Mouse (Mus musculus): ENCODE data around the gene Cyp27a1. TPM values are rescaled to one million over a fixed set of nuclear protein-coding genes. Genes with fewer than 3 reads are reported as not detected.

Cyp27a1 gene
- polyA plus RNA-seq (2015; fragmentation: Nextera tagmentation; extraction: Ambion mirVana): 5.2 and 5.4 TPM in 2 replicates

GRCm38 (mm10) chr1:74713099-74713858 lies at the start of gene Cyp27a1:
Gene Cyp27a1 (plus strand): TSS chr1:74713574.
- DNase-seq (ENCODE audit: low spot score) (peak; percentile 68), ATAC-seq (peak; percentile 67)
- no peaks in the 10 kb centered on the region for H3K27me3 ChIP-seq (replicated peaks; ENCODE audit: insufficient read depth, low read length)
- 3% methylated on average over 35 of the region's 35 CpGs for WGBS
- peak within 1 kb of the TSS; percentile 39 for H3K4me3 ChIP-seq (ENCODE audit: low read depth, low read length)
- H3K9ac ChIP-seq (replicated peaks; ENCODE audit: low read depth): peak within 1 kb of the TSS; percentile 32
- no peaks in the 10 kb centered on the region for H3K4me1 ChIP-seq (ENCODE audit: insufficient read depth, low read depth, low read length)
- peak within 1 kb of the TSS; percentile 81 for H3K4me2 ChIP-seq (replicated peaks; ENCODE audit: low read depth, low read length)
- H3K36me3 ChIP-seq (ENCODE audit: insufficient read depth, low read length): no peaks in the 10 kb centered on the region
- TF ChIP-seq CTCF (IDR thresholded peaks at IDR 0.05) (peak; percentile 60), EP300 (IDR thresholded peaks at IDR 0.05) (no peak)
- no peaks in the 10 kb centered on the region for H3K9me3 ChIP-seq (ENCODE audit: low read length)
- H3K27ac ChIP-seq (ENCODE audit: low read length): 0 out of 2 replicates have a peak within 1 kb of the TSS, but pooled peaks have one; percentile 15

GRCm38 (mm10) chr1:74665153-74665552 lies 48.2 kb upstream of the Cyp27a1 start:
- Histone ChIP-seq H3K9ac (replicated peaks; ENCODE audit: low read depth) (no peak overlapping the region), H3K27ac (ENCODE audit: low read length) (no peak overlapping the region), H3K9me3 (ENCODE audit: low read length) (no peaks in the 10 kb centered on the region), H3K4me2 (replicated peaks; ENCODE audit: low read depth, low read length) (no peak overlapping the region), H3K4me3 (ENCODE audit: low read depth, low read length) (no peak overlapping the region), H3K36me3 (ENCODE audit: insufficient read depth, low read length) (no peaks in the 10 kb centered on the region), H3K27me3 (replicated peaks; ENCODE audit: insufficient read depth, low read length) (no peaks in the 10 kb centered on the region), H3K4me1 (ENCODE audit: insufficient read depth, low read depth, low read length) (peaks cover 8% of the 10 kb centered on the region; the same call in 1 of the 2 replicates)
- DNase-seq (ENCODE audit: low spot score) (peak; percentile 53), ATAC-seq (no peak)
- 28% methylated on average over 6 of the region's 6 CpGs for WGBS
- no peak for TF ChIP-seq CTCF (IDR thresholded peaks at IDR 0.05)
- no peak for TF ChIP-seq EP300 (IDR thresholded peaks at IDR 0.05)

- no peak for DNase-seq (ENCODE audit: low spot score)
- WGBS: 81% methylated on average over 3 of the region's 3 CpGs
- no peak overlapping the region for H3K4me3 ChIP-seq (ENCODE audit: low read depth, low read length)
Observed at GRCm38 (mm10) chr1:74668371-74668770, 45.0 kb upstream of the Cyp27a1 start.

GRCm38 (mm10) chr1:74672731-74673130 lies 40.6 kb upstream of the Cyp27a1 start:
- Histone ChIP-seq H3K9ac (replicated peaks; ENCODE audit: low read depth) (no peak overlapping the region), H3K4me3 (ENCODE audit: low read depth, low read length) (no peak overlapping the region), H3K4me1 (ENCODE audit: insufficient read depth, low read depth, low read length) (no peaks in the 10 kb centered on the region), H3K9me3 (ENCODE audit: low read length) (no peaks in the 10 kb centered on the region), H3K27me3 (replicated peaks; ENCODE audit: insufficient read depth, low read length) (no peaks in the 10 kb centered on the region), H3K36me3 (ENCODE audit: insufficient read depth, low read length) (0 out of 2 replicates have a peak, but pooled peaks cover 3% of the 10 kb centered on the region), H3K27ac (ENCODE audit: low read length) (no peak overlapping the region), H3K4me2 (replicated peaks; ENCODE audit: low read depth, low read length) (no peak overlapping the region)
- no peak for ATAC-seq
- no peak for TF ChIP-seq CTCF (IDR thresholded peaks at IDR 0.05)
- TF ChIP-seq EP300 (IDR thresholded peaks at IDR 0.05): no peak
- no peak for DNase-seq (ENCODE audit: low spot score)
- WGBS: 57% methylated on average over 7 of the region's 7 CpGs

More at GRCm38 (mm10) chr1:74668371-74668770, 45.0 kb upstream of the Cyp27a1 start:
- Histone ChIP-seq H3K4me1 (ENCODE audit: insufficient read depth, low read depth, low read length) (peaks cover 4% of the 10 kb centered on the region; the same call in 1 of the 2 replicates), H3K9ac (replicated peaks; ENCODE audit: low read depth) (no peak overlapping the region), H3K27ac (ENCODE audit: low read length) (no peak overlapping the region), H3K27me3 (replicated peaks; ENCODE audit: insufficient read depth, low read length) (no peaks in the 10 kb centered on the region), H3K36me3 (ENCODE audit: insufficient read depth, low read length) (0 out of 2 replicates have a peak, but pooled peaks cover 3% of the 10 kb centered on the region), H3K9me3 (ENCODE audit: low read length) (no peaks in the 10 kb centered on the region), H3K4me2 (replicated peaks; ENCODE audit: low read depth, low read length) (no peak overlapping the region)
- ATAC-seq: no peak
- TF ChIP-seq EP300 (IDR thresholded peaks at IDR 0.05) (no peak), CTCF (IDR thresholded peaks at IDR 0.05) (no peak)

GRCm38 (mm10) chr1:74676863-74677262 lies 36.5 kb upstream of the Cyp27a1 start:
- no peak overlapping the region for H3K27ac ChIP-seq (ENCODE audit: low read length)
- 94% methylated on average over 3 of the region's 3 CpGs for WGBS
- H3K9ac ChIP-seq (replicated peaks; ENCODE audit: low read depth): no peak overlapping the region
- H3K4me3 ChIP-seq (ENCODE audit: low read depth, low read length): no peak overlapping the region
- peaks cover 10% of the 10 kb centered on the region; the same call in 1 of the 2 replicates for H3K36me3 ChIP-seq (ENCODE audit: insufficient read depth, low read length)
- TF ChIP-seq EP300 (IDR thresholded peaks at IDR 0.05) (no peak), CTCF (IDR thresholded peaks at IDR 0.05) (no peak)
- no peaks in the 10 kb centered on the region for H3K4me1 ChIP-seq (ENCODE audit: insufficient read depth, low read depth, low read length)
- DNase-seq (ENCODE audit: low spot score) (no peak), ATAC-seq (no peak)
- H3K9me3 ChIP-seq (ENCODE audit: low read length): no peaks in the 10 kb centered on the region
- no peaks in the 10 kb centered on the region for H3K27me3 ChIP-seq (replicated peaks; ENCODE audit: insufficient read depth, low read length)
- H3K4me2 ChIP-seq (replicated peaks; ENCODE audit: low read depth, low read length): no peak overlapping the region

- ATAC-seq: no peak
- TF ChIP-seq CTCF (IDR thresholded peaks at IDR 0.05): no peak
- no peak for TF ChIP-seq EP300 (IDR thresholded peaks at IDR 0.05)
- WGBS: 65% methylated on average over 1 of the region's 1 CpGs
- Histone ChIP-seq H3K4me2 (replicated peaks; ENCODE audit: low read depth, low read length) (no peak overlapping the region), H3K36me3 (ENCODE audit: insufficient read depth, low read length) (peaks cover 9% of the 10 kb centered on the region; the same call in 1 of the 2 replicates), H3K4me3 (ENCODE audit: low read depth, low read length) (no peak overlapping the region), H3K9me3 (ENCODE audit: low read length) (no peaks in the 10 kb centered on the region), H3K9ac (replicated peaks; ENCODE audit: low read depth) (no peak overlapping the region), H3K4me1 (ENCODE audit: insufficient read depth, low read depth, low read length) (no peaks in the 10 kb centered on the region), H3K27ac (ENCODE audit: low read length) (no peak overlapping the region), H3K27me3 (replicated peaks; ENCODE audit: insufficient read depth, low read length) (no peaks in the 10 kb centered on the region)
- no peak for DNase-seq (ENCODE audit: low spot score)
Observed at GRCm38 (mm10) chr1:74677843-74678242, 35.5 kb upstream of the Cyp27a1 start.
